Mouse (Mus musculus): Measurements from ENCODE around the gene Gatad2a.

DNA sequence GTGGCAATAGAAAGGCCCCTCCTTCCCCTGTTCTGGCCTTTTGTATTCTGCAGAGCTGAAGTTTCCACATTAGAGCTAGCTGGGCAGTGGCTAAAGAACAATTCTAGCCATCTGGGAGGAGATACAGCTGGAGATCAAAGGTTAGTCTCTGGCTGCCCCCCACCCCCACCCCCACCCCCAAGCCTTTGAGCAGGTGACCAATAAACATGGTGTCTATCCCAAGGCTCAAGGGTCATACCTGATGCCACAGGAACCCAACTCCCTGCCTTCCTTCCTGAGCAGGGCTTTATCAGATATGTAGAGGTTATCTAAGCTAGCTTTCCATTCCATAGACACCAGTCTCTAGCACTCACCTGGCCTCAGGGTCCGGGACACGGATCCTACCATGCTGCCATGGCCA lies 45.9 kb downstream of the Gatad2a start:
- TF ChIP-seq CTCF (IDR thresholded peaks at IDR 0.05; ENCODE audit: low read depth, low read length) (no peak), GATA1 (IDR thresholded peaks at IDR 0.05; ENCODE audit: borderline replicate concordance, low read length) (no peak), POLR2AphosphoS5 (IDR thresholded peaks at IDR 0.05; ENCODE audit: insufficient replicate concordance, low read depth, low read length) (no peak)
